Mouse (Mus musculus) forebrain, embryonic 16.5 days (tissue): ENCODE measurements at regions not wholly inside any gene's neighbourhood (a gene's known extent, or its start where the extent isn't known, plus 50 kb on each side); places are given as distances from the start of the nearest gene placed in this dataset.

Source experiments
- ATAC-seq: fragments of 200-750 bp; cut with Nextera tagmentation; 2 replicates; pipeline ENCODE4 v1.8.0; 2017; ENCODE audit warnings: mild to moderate bottlenecking, moderate library complexity
- H3K27ac ChIP-seq: fragments of 300-500 bp; sonication (generic); 2 replicates; pipeline ENCODE4 v1.5.1; 2014; ENCODE audit warnings: low read length, control low read depth
- H3K27me3 ChIP-seq: fragments of 300-500 bp; sonication (generic); replicated peaks from 2 replicates; pipeline ENCODE4 v1.6.1; 2014; ENCODE audit warnings: low read length; ENCODE audit not compliant: control insufficient read depth, insufficient read depth
- H3K36me3 ChIP-seq: fragments of 300-500 bp; sonication (generic); 2 replicates; pipeline ENCODE4 v1.6.1; 2014; ENCODE audit not compliant: control insufficient read depth, insufficient read depth
- H3K4me1 ChIP-seq: fragments of 300-500 bp; sonication (generic); replicated peaks from 2 replicates; pipeline ENCODE4 v1.6.1; 2014; ENCODE audit warnings: low read length; ENCODE audit not compliant: control insufficient read depth, insufficient read depth
- H3K4me2 ChIP-seq: fragments of 300-500 bp; sonication (generic); 2 replicates; pipeline ENCODE4 v1.6.1; 2014; ENCODE audit warnings: mild to moderate bottlenecking, low read length, control low read depth
- H3K4me3 ChIP-seq: fragments of 300-500 bp; sonication (generic); replicated peaks from 2 replicates; pipeline ENCODE4 v1.5.1; 2014; ENCODE audit warnings: mild to moderate bottlenecking, low read length, control low read depth
- H3K9ac ChIP-seq: fragments of 300-500 bp; sonication (generic); replicated peaks from 2 replicates; pipeline ENCODE4 v1.6.1; 2014; ENCODE audit warnings: low read depth, low read length, control low read depth
- H3K9me3 ChIP-seq: fragments of 300-500 bp; sonication (generic); 2 replicates; pipeline ENCODE4 v1.6.1; 2016; ENCODE audit warnings: low read length; ENCODE audit not compliant: control insufficient read depth
- whole genome bisulfite sequencing: fragments of 180-500 bp; shearing (Covaris S2); extraction: QIAGEN DNeasy Blood & Tissue Kit; methylation state at CpG from one replicate; pipeline ENCODE4 v1.1.7; 2014; 5-methylcytosine and 5-hydroxymethylcytosine counted together

- Histone ChIP-seq H3K9ac (no peak overlapping the region), H3K36me3 (no peaks in the 10 kb centered on the region), H3K4me2 (no peak overlapping the region), H3K27me3 (no peaks in the 10 kb centered on the region), H3K4me1 (no peaks in the 10 kb centered on the region), H3K4me3 (no peak overlapping the region), H3K9me3 (0 out of 2 replicates have a peak, but pooled peaks cover 4% of the 10 kb centered on the region), H3K27ac (no peak overlapping the region)
- 89% methylated on average over 1 of the region's 1 CpGs for WGBS
- ATAC-seq: no peak
These were observed 54.8 kb upstream of the Foxk1 start for GRCm38 (mm10) chr5:142346454-142346853.

- H3K27ac ChIP-seq: no peak overlapping the region
- H3K27me3 ChIP-seq: no peaks in the 10 kb centered on the region
- H3K4me3 ChIP-seq: no peak overlapping the region
- H3K9me3 ChIP-seq: 0 out of 2 replicates have a peak, but pooled peaks cover 4% of the 10 kb centered on the region
- H3K4me2 ChIP-seq: no peak overlapping the region
- H3K36me3 ChIP-seq: no peaks in the 10 kb centered on the region
- no peak overlapping the region for H3K9ac ChIP-seq
- H3K4me1 ChIP-seq: no peaks in the 10 kb centered on the region
- no peak for ATAC-seq
- WGBS: 53% methylated on average over 5 of the region's 5 CpGs
These were observed 50.7 kb upstream of the Foxk1 start for GRCm38 (mm10) chr5:142350574-142350973.
